Comparison of ENCODE assay signal across 22 mouse cellular contexts in genomic region chr17:73699881-73700280, GRCm38 (mm10). TPM values are rescaled to one million over a fixed set of nuclear protein-coding genes. Genes with fewer than 3 reads are reported as not detected.
DNase-seq lines count a peak whose midpoint lies in the region; ATAC-seq and TF ChIP-seq lines count a peak whose summit lies in the region.
"Had no signal": no experiment of that assay in that cellular context is flagged by ENCODE, and none has a peak within 500 bp of the region (broad histone marks: within the 10 kb centered on the region; RNA-seq: fewer than 3 reads in every experiment).

No protein-coding gene starts in this region.

- no peak overlapping the region for H3K4me2 ChIP-seq in hindbrain, embryonic 11.5 days (replicated peaks; ENCODE audit: low read depth, low read length)
- H3K4me2 ChIP-seq in hindbrain, embryonic 16.5 days (ENCODE audit: low read length): no peak overlapping the region
- H3K4me2 ChIP-seq in forebrain, postnatal 0 days (ENCODE audit: low read depth): no peak overlapping the region
- H3K4me2 ChIP-seq in neural tube, embryonic 14.5 days (ENCODE audit: low read depth, low read length): no peak overlapping the region
- H3K4me2 ChIP-seq: embryonic facial prominence, embryonic 13.5 days; liver, embryonic 11.5 days; lung, embryonic 14.5 days had no signal

- intact Hi-C loops in left cerebral cortex, adult 2 months (cut with DNase I): no loop called here

- no peaks in the 10 kb centered on the region for H3K9me3 ChIP-seq in hindbrain, embryonic 11.5 days (ENCODE audit: control insufficient read depth, low read length)
- H3K9me3 ChIP-seq in hindbrain, embryonic 16.5 days (ENCODE audit: control insufficient read depth, low read length): no peaks in the 10 kb centered on the region
- no peaks in the 10 kb centered on the region for H3K9me3 ChIP-seq in forebrain, postnatal 0 days (ENCODE audit: low read length)
- no peaks in the 10 kb centered on the region for H3K9me3 ChIP-seq in neural tube, embryonic 14.5 days (ENCODE audit: control insufficient read depth, low read length)
- H3K9me3 ChIP-seq: embryonic facial prominence, embryonic 13.5 days had no signal

- no peaks in the 10 kb centered on the region for H3K4me1 ChIP-seq in hindbrain, embryonic 11.5 days (replicated peaks; ENCODE audit: control insufficient read depth, insufficient read depth, low read length)
- H3K4me1 ChIP-seq in hindbrain, embryonic 16.5 days (ENCODE audit: control insufficient read depth, insufficient read depth, low read depth, low read length): peaks cover 9% of the 10 kb centered on the region; the same call in 1 of the 2 replicates
- H3K4me1 ChIP-seq in forebrain, postnatal 0 days (ENCODE audit: insufficient read depth): 0 out of 2 replicates have a peak, but pooled peaks cover 3% of the 10 kb centered on the region
- H3K4me1 ChIP-seq in neural tube, embryonic 14.5 days (ENCODE audit: control insufficient read depth, insufficient read depth, low read length): peaks cover 23% of the 10 kb centered on the region
- H3K4me1 ChIP-seq: embryonic facial prominence, embryonic 13.5 days had no signal

- no peaks in the 10 kb centered on the region for H3K27me3 ChIP-seq in hindbrain, embryonic 11.5 days (ENCODE audit: control insufficient read depth, insufficient read depth, low read length)
- H3K27me3 ChIP-seq in hindbrain, embryonic 16.5 days (replicated peaks; ENCODE audit: control insufficient read depth, insufficient read depth, low read length): no peaks in the 10 kb centered on the region
- no peaks in the 10 kb centered on the region for H3K27me3 ChIP-seq in forebrain, postnatal 0 days (ENCODE audit: insufficient read depth, low read length)
- no peaks in the 10 kb centered on the region for H3K27me3 ChIP-seq in neural tube, embryonic 14.5 days (ENCODE audit: control insufficient read depth, insufficient read depth, low read length)
- H3K27me3 ChIP-seq: CH12.LX; embryonic facial prominence, embryonic 13.5 days had no signal

- WGBS in hindbrain, embryonic 11.5 days: 47% methylated on average over 6 of the region's 6 CpGs
- WGBS in hindbrain, embryonic 16.5 days: 33% methylated on average over 6 of the region's 6 CpGs
- 12% methylated on average over 6 of the region's 6 CpGs for WGBS in forebrain, postnatal 0 days
- 14% methylated on average over 6 of the region's 6 CpGs for WGBS in neural tube, embryonic 14.5 days

- H3K4me3 ChIP-seq in hindbrain, embryonic 11.5 days (ENCODE audit: low read depth, low read length): no peak overlapping the region
- no peak overlapping the region for H3K4me3 ChIP-seq in hindbrain, embryonic 16.5 days (ENCODE audit: low read length)
- H3K4me3 ChIP-seq in forebrain, postnatal 0 days (ENCODE audit: low read depth, low read length): no peak overlapping the region
- H3K4me3 ChIP-seq in neural tube, embryonic 14.5 days (ENCODE audit: low read depth, low read length): no peak overlapping the region
- no peak overlapping the region for H3K4me3 ChIP-seq in left cerebral cortex, adult 2 months
- H3K4me3 ChIP-seq: embryonic facial prominence, embryonic 13.5 days; gastrocnemius, adult 2 months had no signal

- 0 out of 2 replicates have a peak overlapping the region, but pooled peaks have one; percentile 9 for H3K27ac ChIP-seq in hindbrain, embryonic 11.5 days (ENCODE audit: low read depth, low read length)
- H3K27ac ChIP-seq in hindbrain, embryonic 16.5 days (ENCODE audit: low read depth, low read length): no peak overlapping the region
- no peak overlapping the region for H3K27ac ChIP-seq in forebrain, postnatal 0 days (ENCODE audit: low read depth, low read length)
- no peak overlapping the region for H3K27ac ChIP-seq in neural tube, embryonic 14.5 days (ENCODE audit: low read depth, low read length)
- no peak overlapping the region for H3K27ac ChIP-seq in left cerebral cortex, adult 2 months
- H3K27ac ChIP-seq: embryonic facial prominence, embryonic 13.5 days; gastrocnemius, adult 2 months; stomach, postnatal 0 days had no signal

- ATAC-seq in hindbrain, embryonic 11.5 days (ENCODE audit: low FRiP score): no peak
- no peak for ATAC-seq in hindbrain, embryonic 16.5 days
- peak; percentile 50; the same call in 1 of the 2 replicates for ATAC-seq in forebrain, postnatal 0 days
- peak; percentile 52 for ATAC-seq in neural tube, embryonic 14.5 days (ENCODE audit: low read depth)
- ATAC-seq: intestine, embryonic 16.5 days had no signal

- no peaks in the 10 kb centered on the region for H3K36me3 ChIP-seq in hindbrain, embryonic 11.5 days (ENCODE audit: control insufficient read depth, insufficient read depth, low read length)
- H3K36me3 ChIP-seq in hindbrain, embryonic 16.5 days (ENCODE audit: control insufficient read depth, insufficient read depth, low read length): no peaks in the 10 kb centered on the region
- no peaks in the 10 kb centered on the region for H3K36me3 ChIP-seq in forebrain, postnatal 0 days (ENCODE audit: insufficient read depth)
- no peaks in the 10 kb centered on the region for H3K36me3 ChIP-seq in neural tube, embryonic 14.5 days (ENCODE audit: control insufficient read depth, insufficient read depth, low read length)
- H3K36me3 ChIP-seq: embryonic facial prominence, embryonic 13.5 days had no signal

- TF ChIP-seq CTCF in forebrain, postnatal 0 days (IDR thresholded peaks at IDR 0.05; ENCODE audit: low read depth): no peak
- no peak for TF ChIP-seq CTCF in left cerebral cortex, adult 2 months (IDR thresholded peaks at IDR 0.05)

- peak; percentile 10 for DNase-seq in hindbrain, embryonic 11.5 days (ENCODE audit: low spot score)
- peak; percentile 35 for DNase-seq in brain, adult 2 months (ENCODE audit: low read depth, low spot score)
- peak; percentile 46 for DNase-seq in forebrain, postnatal 0 days
- DNase-seq in left cerebral cortex, adult 2 months (ENCODE audit: extremely low spot score in 1 of 2, low spot score in 2 of 2): no peak
- DNase-seq in ovary, postnatal 10 days (ENCODE audit: low spot score): no peak
- DNase-seq: adrenal gland, adult 8-10 months; cerebellum, adult 18-20 months; gastrocnemius, adult 2 months; heart, adult 11 months; left cerebral cortex, postnatal 4 days; lung, embryonic 14.5 days; lung, postnatal 4 days; right cerebral cortex, postnatal 14 days had no signal

- H3K9ac ChIP-seq in hindbrain, embryonic 11.5 days (ENCODE audit: low read depth, low read length): no peak overlapping the region
- H3K9ac ChIP-seq in hindbrain, embryonic 16.5 days (ENCODE audit: low read depth, low read length): no peak overlapping the region
- no peak overlapping the region for H3K9ac ChIP-seq in forebrain, postnatal 0 days
- no peak overlapping the region for H3K9ac ChIP-seq in neural tube, embryonic 14.5 days (replicated peaks; ENCODE audit: low read depth, low read length)
- H3K9ac ChIP-seq: embryonic facial prominence, embryonic 13.5 days; lung, embryonic 14.5 days had no signal

RNA-seq across cellular contexts. Expression of gene Galnt14, which starts 10.4 kb away (rescaled TPM):
- polyA plus RNA-seq in hindbrain, embryonic 11.5 days (2014; fragmentation: Nextera tagmentation; extraction: Ambion mirVana): 5.1 TPM in 2 replicates
- 18.3 and 18.5 TPM in 2 replicates for polyA plus RNA-seq in hindbrain, embryonic 16.5 days (2015; fragmentation: Nextera tagmentation; extraction: Ambion mirVana)
- 14.3 and 17.8 TPM in 2 replicates for total RNA-seq in forebrain, postnatal 0 days (2014; rRNA removed)
- polyA plus RNA-seq in forebrain, postnatal 0 days (2015; fragmentation: Nextera tagmentation; extraction: Ambion mirVana): 16.7 and 16.8 TPM in 2 replicates
- 28.9 and 34.9 TPM in 2 replicates for polyA plus RNA-seq in neural tube, embryonic 14.5 days (2014; fragmentation: Nextera tagmentation; extraction: Ambion mirVana)
- total RNA-seq in left cerebral cortex, adult 2 months (2021): 10 to 100 TPM; 20.0 to 22.5 TPM
- total RNA-seq: common myeloid progenitor, adult 5-6 weeks; gastrocnemius, adult 2 months; hematopoietic stem cell, adult 5-6 weeks had no signal

Comparison
In these comparisons a context has a peak if more than half of its experiments do, and no peak if none do; other contexts are left out.
1. ATAC-seq: peak in forebrain, postnatal 0 days (single experiment) and neural tube, embryonic 14.5 days (single experiment); none in hindbrain, embryonic 11.5 days (single experiment) and hindbrain, embryonic 16.5 days (single experiment).
2. DNase-seq: peak in hindbrain, embryonic 11.5 days (single experiment), brain, adult 2 months (single experiment) and forebrain, postnatal 0 days (single experiment); none in left cerebral cortex, adult 2 months (0 of 2) and ovary, postnatal 10 days (single experiment).